Mouse (Mus musculus) heart, embryonic 10.5 days (tissue): ENCODE data around the gene Tff2. TPM values are rescaled to one million over a fixed set of nuclear protein-coding genes. Genes with fewer than 3 reads are reported as not detected.
A peak's percentile ranks its signal among the peaks of the same experiment; 100 is the strongest.

ENCODE experiments used
- DNase-seq: peaks from one replicate; pipeline ENCODE4 v3.0.0-alpha.2; 2017; ENCODE audit warnings: low spot score
- H3K27ac ChIP-seq: fragments of 300-500 bp; sonication (generic); 2 replicates; pipeline ENCODE4 v1.5.1; 2016; ENCODE audit warnings: mild to moderate bottlenecking
- H3K27me3 ChIP-seq: fragments of 300-500 bp; sonication (generic); 2 replicates; pipeline ENCODE4 v1.6.1; 2016; ENCODE audit warnings: mild to moderate bottlenecking; ENCODE audit not compliant: poor library complexity, insufficient read depth, severe bottlenecking
- H3K36me3 ChIP-seq: fragments of 300-500 bp; sonication (generic); 2 replicates; pipeline ENCODE4 v1.6.1; 2016; ENCODE audit warnings: mild to moderate bottlenecking, moderate library complexity
- H3K4me1 ChIP-seq: fragments of 300-500 bp; sonication (generic); 2 replicates; pipeline ENCODE4 v1.6.1; 2016; ENCODE audit warnings: mild to moderate bottlenecking
- H3K4me3 ChIP-seq: fragments of 300-500 bp; sonication (generic); 2 replicates; pipeline ENCODE4 v1.5.1; 2016; ENCODE audit warnings: mild to moderate bottlenecking, moderate library complexity
- H3K9me3 ChIP-seq: fragments of 300-500 bp; sonication (generic); 2 replicates; pipeline ENCODE4 v1.6.1; 2016; ENCODE audit warnings: mild to moderate bottlenecking, moderate library complexity
- WGBS: fragments of 180-500 bp; shearing (Covaris S2); methylation state at CpG from one replicate; pipeline ENCODE4 v1.1.7; 2016; 5-methylcytosine and 5-hydroxymethylcytosine counted together
- polyA plus RNA-seq: library from polyadenylated mRNA; unstranded; fragments of >200 nt; fragmentation: Nextera tagmentation; extraction: Ambion mirVana; gene quantifications from 2 replicates; pipeline ENCODE4 v1.2.1, GENCODE M21; 2016

Tff2 gene
- polyA plus RNA-seq = not detected in 2 replicates

GRCm38 (mm10) chr17:31144040-31145037, at the start of gene Tff2:
TSS of gene Tff2 (minus strand) at chr17:31144282.
- Histone ChIP-seq H3K27ac (0 out of 2 replicates have a peak within 1 kb of the TSS, but pooled peaks have one; percentile 13), H3K27me3 (peaks cover 6% of the 10 kb centered on the region; the same call in 1 of the 2 replicates), H3K4me3 (no peak within 1 kb of the TSS), H3K9me3 (no peaks in the 10 kb centered on the region), H3K4me1 (no peaks in the 10 kb centered on the region), H3K36me3 (no peaks in the 10 kb centered on the region)
- WGBS = 68% methylated on average over 15 of the region's 15 CpGs
- no peak for DNase-seq

GRCm38 (mm10) chr17:31193360-31193759, 49.3 kb upstream of the Tff2 start:
- H3K27me3 ChIP-seq = peaks cover 19% of the 10 kb centered on the region; the same call in 1 of the 2 replicates
- no peak overlapping the region for H3K4me3 ChIP-seq
- DNase-seq = no peak
- H3K36me3 ChIP-seq = no peaks in the 10 kb centered on the region
- H3K9me3 ChIP-seq = no peaks in the 10 kb centered on the region
- WGBS = 75% methylated on average over 9 of the region's 9 CpGs
- H3K4me1 ChIP-seq = 0 out of 2 replicates have a peak, but pooled peaks cover 6% of the 10 kb centered on the region
- no peak overlapping the region for H3K27ac ChIP-seq

DNA sequence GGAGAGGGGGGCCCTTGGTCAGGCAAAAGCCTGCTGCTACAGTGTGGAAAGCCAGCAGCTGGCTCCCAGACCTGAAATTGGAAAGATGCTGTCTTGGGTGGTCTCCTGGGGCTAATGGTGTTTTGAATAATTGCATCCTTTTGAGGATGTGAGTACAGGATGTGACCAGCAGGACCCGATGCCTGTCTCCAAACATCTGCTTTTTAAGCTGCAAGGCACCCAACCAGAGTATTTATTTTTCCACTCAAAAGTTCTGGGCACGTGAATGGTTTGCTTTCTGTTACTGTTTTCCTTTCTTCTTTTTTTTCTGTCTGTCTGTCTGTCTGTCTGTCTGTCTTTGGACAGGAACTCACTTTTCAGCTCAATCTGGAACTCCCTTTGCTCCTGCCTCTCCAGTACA, 48.6 kb upstream of the Tff2 start:
- H3K27me3 ChIP-seq = peaks cover 22% of the 10 kb centered on the region; the same call in 1 of the 2 replicates

GRCm38 (mm10) chr17:31191825-31192224, 47.7 kb upstream of the Tff2 start:
- 0 out of 2 replicates have a peak, but pooled peaks cover 6% of the 10 kb centered on the region for H3K4me1 ChIP-seq
- H3K36me3 ChIP-seq = no peaks in the 10 kb centered on the region
- no peak overlapping the region for H3K27ac ChIP-seq
- no peak for DNase-seq
- H3K27me3 ChIP-seq = peaks cover 19% of the 10 kb centered on the region; the same call in 1 of the 2 replicates
- WGBS = 80% methylated on average over 8 of the region's 8 CpGs
- H3K9me3 ChIP-seq = no peaks in the 10 kb centered on the region
- H3K4me3 ChIP-seq = no peak overlapping the region

More for the DNA sequence above, 48.6 kb upstream of the Tff2 start:
- no peaks in the 10 kb centered on the region for H3K36me3 ChIP-seq
- no peak overlapping the region for H3K27ac ChIP-seq
- H3K4me3 ChIP-seq = no peak overlapping the region
- H3K9me3 ChIP-seq = no peaks in the 10 kb centered on the region
- no peak for DNase-seq
- 55% methylated on average over 2 of the region's 2 CpGs for WGBS
- H3K4me1 ChIP-seq = 0 out of 2 replicates have a peak, but pooled peaks cover 6% of the 10 kb centered on the region

- Histone ChIP-seq H3K27me3 (peaks cover 23% of the 10 kb centered on the region; the same call in 1 of the 2 replicates), H3K4me3 (no peak overlapping the region), H3K9me3 (no peaks in the 10 kb centered on the region), H3K4me1 (no peaks in the 10 kb centered on the region), H3K27ac (no peak overlapping the region), H3K36me3 (no peaks in the 10 kb centered on the region)
- 19% methylated on average over 4 of the region's 4 CpGs for WGBS
- peak; percentile 82 for DNase-seq
Observed at GRCm38 (mm10) chr17:31187370-31187769, 43.3 kb upstream of the Tff2 start.

- H3K9me3 ChIP-seq = no peaks in the 10 kb centered on the region
- H3K27me3 ChIP-seq = peaks cover 33% of the 10 kb centered on the region
- no peak overlapping the region for H3K4me3 ChIP-seq
- H3K27ac ChIP-seq = no peak overlapping the region
- no peak for DNase-seq
- H3K36me3 ChIP-seq = no peaks in the 10 kb centered on the region
- no peaks in the 10 kb centered on the region for H3K4me1 ChIP-seq
- 76% methylated on average over 12 of the region's 12 CpGs for WGBS
Observed at GRCm38 (mm10) chr17:31184269-31184990, 40.3 kb upstream of the Tff2 start.

GRCm38 (mm10) chr17:31183180-31183974, 39.3 kb upstream of the Tff2 start:
- Histone ChIP-seq H3K27me3 (peaks cover 23% of the 10 kb centered on the region), H3K4me1 (no peaks in the 10 kb centered on the region), H3K9me3 (no peaks in the 10 kb centered on the region), H3K36me3 (no peaks in the 10 kb centered on the region), H3K4me3 (no peak overlapping the region), H3K27ac (no peak overlapping the region)
- WGBS = 63% methylated on average over 12 of the region's 12 CpGs
- no peak for DNase-seq

DNA sequence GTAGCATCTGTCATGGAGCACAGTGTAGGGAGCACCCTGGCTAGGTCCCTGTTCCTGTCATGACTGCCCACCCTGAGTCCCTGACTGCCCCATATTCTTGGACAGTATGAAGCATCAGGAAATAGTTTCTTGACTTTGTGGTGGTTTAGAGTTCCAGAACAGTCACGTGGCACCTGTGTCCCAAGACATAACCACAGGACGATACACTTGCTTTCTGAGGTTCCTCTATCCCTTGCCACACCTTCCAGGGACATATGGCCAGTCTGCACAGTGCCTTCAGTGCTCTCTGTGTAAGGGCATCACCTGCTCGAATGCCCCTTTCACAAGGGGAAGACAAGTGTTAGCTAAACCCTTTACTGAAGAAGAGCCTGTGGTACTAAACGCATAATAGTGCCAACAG, 37.4 kb upstream of the Tff2 start:
- H3K4me1 ChIP-seq = no peaks in the 10 kb centered on the region
- no peak overlapping the region for H3K4me3 ChIP-seq
- no peaks in the 10 kb centered on the region for H3K36me3 ChIP-seq
- DNase-seq = no peak
- 75% methylated on average over 4 of the region's 4 CpGs for WGBS
- peaks cover 20% of the 10 kb centered on the region for H3K27me3 ChIP-seq
- H3K9me3 ChIP-seq = no peaks in the 10 kb centered on the region
- no peak overlapping the region for H3K27ac ChIP-seq

DNA sequence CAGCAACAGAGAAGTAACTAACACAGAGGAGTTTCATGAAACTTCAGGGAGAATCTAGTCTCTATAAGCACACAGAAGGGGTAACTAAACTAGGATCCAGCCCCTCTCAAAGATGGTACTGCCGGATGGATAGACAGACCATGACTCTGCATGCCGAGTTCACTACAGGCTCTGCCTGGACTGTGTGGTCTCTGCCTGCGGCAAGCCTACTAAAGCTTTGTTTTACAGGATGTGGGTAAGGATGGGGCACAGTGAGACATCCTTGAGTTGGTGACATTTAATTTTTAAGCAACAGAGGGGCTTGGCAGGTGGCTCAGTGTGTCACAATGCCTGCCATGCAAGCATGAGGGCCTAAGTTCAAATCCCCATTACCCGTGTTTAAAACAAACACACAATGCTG, 32.2 kb upstream of the Tff2 start:
- no peaks in the 10 kb centered on the region for H3K9me3 ChIP-seq
- H3K4me3 ChIP-seq = no peak overlapping the region
- no peak for DNase-seq
- no peaks in the 10 kb centered on the region for H3K4me1 ChIP-seq
- peaks cover 14% of the 10 kb centered on the region for H3K27me3 ChIP-seq
- H3K27ac ChIP-seq = no peak overlapping the region
- WGBS = 83% methylated on average over 4 of the region's 4 CpGs
- H3K36me3 ChIP-seq = no peaks in the 10 kb centered on the region

DNA sequence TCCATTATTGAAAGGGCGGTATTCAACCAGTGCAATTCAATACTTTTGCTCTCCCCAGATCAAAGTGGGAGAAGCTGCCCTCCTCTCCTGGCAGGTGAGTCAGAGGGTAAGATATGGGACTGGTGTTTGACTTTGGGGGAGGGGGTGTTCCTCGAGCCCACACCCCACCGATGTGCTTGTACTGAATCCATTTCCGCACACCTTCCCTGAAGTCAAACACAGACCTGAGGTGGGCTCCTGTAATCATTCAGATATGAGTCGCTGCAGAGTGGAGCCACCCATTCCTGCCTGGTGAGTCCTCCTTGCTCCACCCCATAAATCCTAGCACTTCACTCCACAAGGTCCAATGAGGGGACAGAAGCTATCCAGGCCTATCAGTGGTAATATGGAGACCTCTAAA, 25.7 kb upstream of the Tff2 start:
- Histone ChIP-seq H3K4me3 (no peak overlapping the region), H3K27ac (no peak overlapping the region), H3K27me3 (no peaks in the 10 kb centered on the region; the same call in 1 of the 2 replicates), H3K36me3 (no peaks in the 10 kb centered on the region), H3K9me3 (no peaks in the 10 kb centered on the region), H3K4me1 (peaks cover 5% of the 10 kb centered on the region)
- DNase-seq = no peak
- 82% methylated on average over 5 of the region's 5 CpGs for WGBS

DNA sequence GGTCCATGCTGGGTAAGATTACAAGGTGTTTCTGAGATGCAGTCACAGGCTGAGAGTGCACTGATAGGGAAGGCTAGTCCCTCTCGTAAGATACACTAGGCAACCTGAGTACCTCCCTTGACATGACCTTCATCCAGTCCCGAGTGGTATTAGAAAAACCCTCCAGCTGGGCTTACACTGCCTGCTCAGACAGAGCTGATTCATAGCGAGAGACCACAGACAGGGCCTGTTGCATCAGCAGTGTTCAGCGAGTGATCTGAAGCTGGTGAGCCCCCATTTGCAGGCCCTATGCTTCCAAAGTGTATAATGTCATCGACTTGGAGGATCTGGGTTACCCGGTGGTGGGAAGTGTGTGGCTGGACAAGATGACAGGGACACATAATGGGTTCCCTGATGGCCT, 21.0 kb upstream of the Tff2 start, which contains the start of gene Tff1:
Tff1 (minus strand) TSS at position 151 of the 400 bp plus-strand sequence.
- 62% methylated on average over 6 of the region's 6 CpGs for WGBS
- Histone ChIP-seq H3K9me3 (no peaks in the 10 kb centered on the region), H3K27me3 (no peaks in the 10 kb centered on the region; the same call in 1 of the 2 replicates), H3K36me3 (no peaks in the 10 kb centered on the region), H3K4me1 (peaks cover 11% of the 10 kb centered on the region), H3K27ac (no peak within 1 kb of the TSS), H3K4me3 (no peak within 1 kb of the TSS)
- no peak for DNase-seq

DNA sequence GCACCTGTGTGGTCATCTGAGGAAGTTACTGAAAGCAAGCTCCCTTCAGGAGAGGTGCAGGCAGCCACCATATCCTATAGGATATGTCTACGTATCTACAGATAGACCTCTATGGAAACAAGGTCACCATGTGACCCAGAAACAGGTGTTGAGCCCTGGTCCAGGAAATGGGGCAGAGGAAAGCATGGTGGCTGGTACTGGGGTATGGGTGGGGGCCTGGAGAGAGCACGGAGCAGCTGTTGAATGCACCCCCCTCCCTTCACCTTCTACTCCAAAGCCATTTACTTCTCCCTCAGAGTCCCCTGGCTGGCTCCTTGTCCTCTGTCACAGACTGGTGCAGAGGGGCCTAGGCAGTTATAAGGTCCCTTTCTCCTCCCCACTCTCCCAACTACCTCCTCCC, 19.7 kb upstream of the Tff2 start:
- 83% methylated on average over 2 of the region's 2 CpGs for WGBS
- no peak for DNase-seq
- Histone ChIP-seq H3K9me3 (peaks cover 2% of the 10 kb centered on the region; the same call in 1 of the 2 replicates), H3K27me3 (no peaks in the 10 kb centered on the region; the same call in 1 of the 2 replicates), H3K27ac (no peak overlapping the region), H3K36me3 (no peaks in the 10 kb centered on the region), H3K4me1 (peaks cover 11% of the 10 kb centered on the region), H3K4me3 (no peak overlapping the region)
